Mouse (Mus musculus) megakaryocyte progenitor cell, adult 5-6 weeks (primary cell): ENCODE measurements around the gene Evi2b. TPM values are rescaled to one million over a fixed set of nuclear protein-coding genes. Genes with fewer than 3 reads are reported as not detected.

Source experiments
- ATAC-seq: replicated peaks from 2 replicates; pipeline ENCODE4 v1.8.0; 2016; ENCODE audit warnings: mild to moderate bottlenecking, moderate TSS enrichment, inconsistent platforms; ENCODE audit not compliant: poor library complexity
- total RNA-seq, 2 experiments: library from RNA; stranded (forward) in 1 of 2; stranded (reverse) in 1 of 2; fragments of 157-497, 149-512 nt in 1 of 2; fragments of 200-1000 nt in 1 of 2; gene quantifications; 2 replicates each; pipeline versions ENCODE4 v1.2.3 to v1.2.4; 2015 to 2017

Evi2b gene
- total RNA-seq, 2 experiments from 2014 or later, result 75.7 to 486 TPM

GRCm38 (mm10) chr11:79522944-79523343, 618 bp downstream of the Evi2b start:
- ATAC-seq, result no peak

- peak; percentile 65 for ATAC-seq
Observed at GRCm38 (mm10) chr11:79521930-79522329, 1.6 kb downstream of the Evi2b start.

GRCm38 (mm10) chr11:79520772-79521171, 2.8 kb downstream of the Evi2b start:
- no peak for ATAC-seq

- peak; percentile 81 for ATAC-seq
Observed at GRCm38 (mm10) chr11:79519878-79520291, 3.7 kb downstream of the Evi2b start.

- no peak for ATAC-seq
Observed at GRCm38 (mm10) chr11:79519299-79519698, 4.3 kb downstream of the Evi2b start.

- no peak for ATAC-seq
Observed at GRCm38 (mm10) chr11:79515798-79516197, 7.8 kb downstream of the Evi2b start.

GRCm38 (mm10) chr11:79515331-79515730, 8.2 kb downstream of the Evi2b start:
- no peak for ATAC-seq

GRCm38 (mm10) chr11:79511970-79512369, 11.6 kb downstream of the Evi2b start:
- no peak for ATAC-seq

GRCm38 (mm10) chr11:79504506-79504905, 19.1 kb downstream of the Evi2b start:
- no peak for ATAC-seq

GRCm38 (mm10) chr11:79503845-79504244, 19.7 kb downstream of the Evi2b start, which contains the start of gene Omg:
Gene Omg, minus strand, starts transcription at chr11:79504084.
- no peak for ATAC-seq

- ATAC-seq, result no peak
Observed at GRCm38 (mm10) chr11:79502917-79503316, 20.6 kb downstream of the Evi2b start.

- ATAC-seq, result 0 out of 2 replicates have a peak, but pooled peaks have one; percentile 34
Observed at GRCm38 (mm10) chr11:79494976-79495800, 28.4 kb downstream of the Evi2b start.

- no peak for ATAC-seq
Observed at GRCm38 (mm10) chr11:79484721-79485120, 38.8 kb downstream of the Evi2b start.

GRCm38 (mm10) chr11:79483876-79484528, 39.6 kb downstream of the Evi2b start:
- ATAC-seq, result no peak

- no peak for ATAC-seq
Observed at GRCm38 (mm10) chr11:79483392-79483791, 40.2 kb downstream of the Evi2b start.

GRCm38 (mm10) chr11:79468097-79468496, 55.5 kb downstream of the Evi2b start:
- ATAC-seq, result no peak

Other genes with a start within 250 kb of the Evi2b start
- gene Gm9964, start 226.9 kb downstream of the Evi2b start, total RNA-seq (2015), result not detected in 2 replicates
- not detected in 2 replicates for gene Gm9964, start 226.9 kb downstream of the Evi2b start, total RNA-seq (2017)
- gene Nf1, start 184.1 kb downstream of the Evi2b start, total RNA-seq (2015), result 20.8 and 26.1 TPM in 2 replicates
- gene Nf1, start 184.1 kb downstream of the Evi2b start, total RNA-seq (2017), result 6.7 and 9.6 TPM in 2 replicates
- gene Omg, start 19.7 kb downstream of the Evi2b start, total RNA-seq (2015), result 0.67 and 0.98 TPM in 2 replicates
- gene Omg, start 19.7 kb downstream of the Evi2b start, total RNA-seq (2017), result 0.14 and 0.33 TPM in 2 replicates
- 30.6 and 31.5 TPM in 2 replicates for gene Evi2, start 6.8 kb upstream of the Evi2b start, total RNA-seq (2015)
- 3.9 and 5.5 TPM in 2 replicates for gene Evi2, start 6.8 kb upstream of the Evi2b start, total RNA-seq (2017)
- gene Evi2a, start 6.8 kb upstream of the Evi2b start, total RNA-seq (2015), result 19.5 and 20.0 TPM in 2 replicates
- 17.5 and 24.0 TPM in 2 replicates for gene Evi2a, start 6.8 kb upstream of the Evi2b start, total RNA-seq (2017)
- gene Rab11fip4, start 67.5 kb upstream of the Evi2b start, total RNA-seq (2015), result 0.85 and 2.0 TPM in 2 replicates
- gene Rab11fip4, start 67.5 kb upstream of the Evi2b start, total RNA-seq (2017), result 3.2 and 3.7 TPM in 2 replicates